Mouse (Mus musculus): ENCODE measurements around the gene Pafah1b2.

Pafah1b2 gene

GRCm38 (mm10) chr9:45984409-45985228 lies 27.9 kb downstream of the Pafah1b2 start:
- intact Hi-C loops (cut with DNase I), result no loop called here

GRCm38 (mm10) chr9:45983676-45984408 lies 28.6 kb downstream of the Pafah1b2 start:
- intact Hi-C loops (cut with DNase I), result no loop called here

- intact Hi-C loops (cut with DNase I), result no loop called here
These were observed 31.2 kb downstream of the Pafah1b2 start for GRCm38 (mm10) chr9:45981331-45981730.

- intact Hi-C loops (cut with DNase I), result no loop called here
These were observed 31.9 kb downstream of the Pafah1b2 start for GRCm38 (mm10) chr9:45980611-45981010.

- intact Hi-C loops (cut with DNase I), result no loop called here
These were observed 32.7 kb downstream of the Pafah1b2 start for GRCm38 (mm10) chr9:45979778-45980177.

GRCm38 (mm10) chr9:45976884-45977283 lies 35.6 kb downstream of the Pafah1b2 start:
- intact Hi-C loops (cut with DNase I), result no loop called here

- intact Hi-C loops (cut with DNase I), result no loop called here
These were observed 48.9 kb downstream of the Pafah1b2 start for GRCm38 (mm10) chr9:45963577-45963976.

GRCm38 (mm10) chr9:45961855-45962254 lies 50.6 kb downstream of the Pafah1b2 start:
- intact Hi-C loops (cut with DNase I), result no loop called here

- intact Hi-C loops (cut with DNase I), result no loop called here
These were observed 52.8 kb downstream of the Pafah1b2 start for GRCm38 (mm10) chr9:45959661-45960060.

GRCm38 (mm10) chr9:45958851-45959250 lies 53.6 kb downstream of the Pafah1b2 start:
- intact Hi-C loops (cut with DNase I), result no loop called here

- intact Hi-C loops (cut with DNase I), result no loop called here
These were observed 54.3 kb downstream of the Pafah1b2 start for GRCm38 (mm10) chr9:45958023-45958670.

- intact Hi-C loops (cut with DNase I), result no loop called here
These were observed 57.2 kb downstream of the Pafah1b2 start, which contains the start of gene Sidt2 for GRCm38 (mm10) chr9:45955107-45955963. Gene Sidt2, minus strand, starts transcription at chr9:45955258.

GRCm38 (mm10) chr9:45954294-45955106 lies 58.0 kb downstream of the Pafah1b2 start:
- intact Hi-C loops (cut with DNase I), result no loop called here

- intact Hi-C loops (cut with DNase I), result no loop called here
These were observed 58.8 kb downstream of the Pafah1b2 start for GRCm38 (mm10) chr9:45953511-45954293.

- intact Hi-C loops (cut with DNase I), result no loop called here
These were observed 59.6 kb downstream of the Pafah1b2 start for GRCm38 (mm10) chr9:45952890-45953289.

- intact Hi-C loops (cut with DNase I), result no loop called here
These were observed 60.4 kb downstream of the Pafah1b2 start for GRCm38 (mm10) chr9:45952057-45952456.

- intact Hi-C loops (cut with DNase I), result no loop called here
These were observed 65.7 kb downstream of the Pafah1b2 start for GRCm38 (mm10) chr9:45946872-45947183.

- intact Hi-C loops (cut with DNase I), result no loop called here
These were observed 66.2 kb downstream of the Pafah1b2 start for GRCm38 (mm10) chr9:45946182-45946871.

GRCm38 (mm10) chr9:45945721-45946120 lies 66.8 kb downstream of the Pafah1b2 start:
- intact Hi-C loops (cut with DNase I), result no loop called here
